ENCODE assay signal across 8 mouse cellular contexts in the genomic region with DNA sequence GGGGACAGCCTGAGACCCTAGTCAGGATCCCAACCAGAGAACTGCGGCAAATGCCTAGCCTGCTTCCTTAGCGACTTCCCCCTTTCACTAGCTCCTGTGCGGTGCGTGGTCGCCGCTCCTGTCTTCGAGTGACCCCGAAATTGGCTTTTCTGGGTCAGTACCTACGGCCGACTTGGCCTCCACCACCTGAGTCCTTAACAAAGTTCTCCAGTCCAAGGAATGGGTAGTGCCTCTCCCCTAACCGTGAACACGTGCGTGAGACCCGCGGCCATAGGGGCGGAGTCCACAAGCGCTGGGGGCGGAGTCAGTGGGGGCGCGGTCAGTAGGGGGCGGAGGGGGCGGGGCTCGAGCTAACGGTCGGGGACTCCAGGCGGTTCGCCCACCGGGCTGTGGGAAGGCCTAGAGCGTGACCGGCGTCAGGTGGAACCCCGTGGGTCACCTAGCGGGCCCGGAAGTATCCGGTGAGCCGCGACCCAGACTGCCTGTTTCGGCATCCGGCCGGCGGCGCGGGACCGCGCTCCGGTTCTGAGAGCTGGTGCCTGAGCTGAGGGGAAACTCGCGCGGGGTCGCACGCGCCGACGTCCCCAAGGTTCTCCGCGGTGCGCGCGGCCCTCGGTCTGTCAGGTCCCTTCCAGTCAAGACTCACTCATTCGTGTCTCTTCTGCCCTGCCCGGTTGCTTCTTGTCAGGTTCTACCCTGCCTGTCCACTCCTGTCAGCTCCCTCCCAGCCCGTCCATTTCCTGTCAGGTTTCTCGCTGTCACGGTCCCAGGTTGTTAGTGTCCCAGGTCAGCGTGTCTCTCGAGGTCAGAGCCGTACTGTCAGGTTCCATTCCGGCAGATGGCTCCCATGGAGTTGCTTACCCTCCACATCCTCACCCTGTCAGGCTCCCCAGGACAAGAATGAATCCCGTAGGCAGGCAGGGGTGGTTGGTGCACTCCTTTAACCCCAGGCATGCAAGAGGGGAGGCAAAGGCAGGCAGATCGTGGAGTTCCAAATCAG. TPM values are rescaled to one million over a fixed set of nuclear protein-coding genes. Genes with fewer than 3 reads are reported as not detected.
A peak's percentile ranks its signal among the peaks of the same experiment; 100 is the strongest.
DNase-seq lines count a peak whose midpoint lies in the region; ATAC-seq and TF ChIP-seq lines count a peak whose summit lies in the region.

A gene (plus strand): TSS at position 338 of the 1,000 bp plus-strand sequence.

- H3K4me1 ChIP-seq in MEL (ENCODE audit: control insufficient read depth in 1 of 2, insufficient read depth in 2 of 2, low read length in 2 of 2), result peaks cover 0 to 9% of the 10 kb centered on the region in 2 experiments; a peak in 1 of 4 replicates
- peaks cover 7% of the 10 kb centered on the region; the same call in 1 of the 2 replicates for H3K4me1 ChIP-seq in forebrain, embryonic 12.5 days

- TF ChIP-seq RAD21 in MEL (IDR thresholded peaks at IDR 0.05; ENCODE audit: low read depth, low read length), result no peak

- H3K9ac ChIP-seq in MEL (ENCODE audit: control insufficient read depth, low read depth, low read length, poor library complexity, severe bottlenecking), result peak within 1 kb of the TSS; percentile 87
- H3K9ac ChIP-seq in forebrain, embryonic 12.5 days, result peak within 1 kb of the TSS; percentile 67

- peaks cover 0 to 4% of the 10 kb centered on the region in 2 experiments; a peak in 2 of 4 replicates for H3K36me3 ChIP-seq in MEL (ENCODE audit: control insufficient read depth in 1 of 2, insufficient read depth in 2 of 2, low read length in 2 of 2)
- H3K36me3 ChIP-seq in forebrain, embryonic 12.5 days (replicated peaks), result no peaks in the 10 kb centered on the region

- peaks cover 0 to 3% of the 10 kb centered on the region in 2 experiments; a peak in 2 of 4 replicates for H3K27me3 ChIP-seq in MEL (ENCODE audit: control insufficient read depth in 1 of 2, insufficient read depth in 2 of 2, low read length in 2 of 2)
- peaks cover 48% of the 10 kb centered on the region for H3K27me3 ChIP-seq in forebrain, embryonic 12.5 days

- peak; percentile 91 for DNase-seq in MEL (ENCODE audit: low read depth, low spot score)
- peak; percentile 62 for DNase-seq in c-Kit-positive CD71-negative TER-119-negative erythroid progenitor cells, embryonic 14.5 days (ENCODE audit: low read depth)
- peak; percentile 74 for DNase-seq in heart, postnatal 4 days
- peak; percentile 8 for DNase-seq in layer of hippocampus, adult 9-11 months
- peak; percentile 56 for DNase-seq in lung, postnatal 25 days (ENCODE audit: low spot score)
- peak; percentile 81 for DNase-seq in retina, embryonic 14.5 days (ENCODE audit: low spot score)
- peak; percentile 36 for DNase-seq in urinary bladder, adult 2 months (ENCODE audit: low spot score)

- no peak for TF ChIP-seq CTCF in MEL (IDR thresholded peaks at IDR 0.05 in 2 of 3, conservative IDR thresholded peaks at IDR 0.05 in 1 of 3; ENCODE audit: control insufficient read depth in 1 of 3, insufficient read depth in 1 of 3, low read depth in 2 of 3, low read length in 3 of 3, poor library complexity in 1 of 3, severe bottlenecking in 1 of 3)

- no peaks in the 10 kb centered on the region; the same call in 1 of the 2 replicates for H3K79me2 ChIP-seq in MEL (ENCODE audit: control insufficient read depth, insufficient read depth, low read length, poor library complexity)

- TF ChIP-seq POLR2A in MEL (IDR thresholded peaks at IDR 0.05; ENCODE audit: control insufficient read depth in 1 of 2, insufficient read depth in 1 of 2, low read depth in 1 of 2, low read length in 2 of 2, poor library complexity in 1 of 2), result peak; percentile 62 to 90

- H3K4me2 ChIP-seq in forebrain, embryonic 12.5 days, result peak within 1 kb of the TSS; percentile 90

- ATAC-seq in forebrain, embryonic 12.5 days (ENCODE audit: low FRiP score), result peak; percentile 82; the same call in 1 of the 2 replicates

- H3K27ac ChIP-seq in MEL (ENCODE audit: control insufficient read depth, low read depth, low read length), result peak within 1 kb of the TSS; percentile 51
- no peak within 1 kb of the TSS for H3K27ac ChIP-seq in forebrain, embryonic 12.5 days

- peak within 1 kb of the TSS; percentile 79 to 82 for H3K4me3 ChIP-seq in MEL (ENCODE audit: control insufficient read depth in 1 of 2, insufficient read depth in 1 of 2, low read depth in 2 of 2, low read length in 2 of 2)
- H3K4me3 ChIP-seq in forebrain, embryonic 12.5 days (replicated peaks), result peak within 1 kb of the TSS; percentile 65

- peak in 1 of 2 experiments; percentile 24; a peak in 1 of 4 replicates for TF ChIP-seq EP300 in MEL (IDR thresholded peaks at IDR 0.05; ENCODE audit: low read depth in 1 of 2, low read length in 2 of 2)

- no peaks in the 10 kb centered on the region for H3K9me3 ChIP-seq in MEL (replicated peaks; ENCODE audit: insufficient read depth, low read length)
- no peaks in the 10 kb centered on the region for H3K9me3 ChIP-seq in forebrain, embryonic 12.5 days

- WGBS in forebrain, embryonic 12.5 days, result under 1% methylated on average over 61 of the region's 71 CpGs

TF ChIP-seq in MEL, 35 proteins besides CTCF, POLR2A, EP300 and RAD21:
- TF ChIP-seq E2F4 (IDR thresholded peaks at IDR 0.05; ENCODE audit: borderline replicate concordance, low read depth, low read length) (no peak), GABPA (IDR thresholded peaks at IDR 0.05; ENCODE audit: low read depth, low read length) (no peak), USF2 (IDR thresholded peaks at IDR 0.05; ENCODE audit: borderline replicate concordance in 1 of 2, insufficient read depth in 1 of 2, low read depth in 1 of 2, low read length in 2 of 2) (no peak), ZKSCAN1 (IDR thresholded peaks at IDR 0.05; ENCODE audit: low read depth, low read length) (no peak), TAL1 (IDR thresholded peaks at IDR 0.05; ENCODE audit: low read length) (no peak), CHD1 (IDR thresholded peaks at IDR 0.05; ENCODE audit: low read depth, low read length) (no peak), TCF12 (IDR thresholded peaks at IDR 0.05; ENCODE audit: low read depth, low read length) (no peak; the same call in 1 of the 2 replicates), MYB (IDR thresholded peaks at IDR 0.05; ENCODE audit: low read depth, low read length) (peak; percentile 76), MAX (IDR thresholded peaks at IDR 0.05; ENCODE audit: low read length) (peak; percentile 96), MEF2A (IDR thresholded peaks at IDR 0.05; ENCODE audit: extremely low read depth, insufficient replicate concordance, low read depth, low read length, poor library complexity, severe bottlenecking) (no peak), HCFC1 (IDR thresholded peaks at IDR 0.05; ENCODE audit: low read depth, low read length) (peak; percentile 54; the same call in 1 of the 2 replicates), KAT2A (conservative IDR thresholded peaks at IDR 0.05; ENCODE audit: low read depth, low read length) (no peak), MAFK (IDR thresholded peaks at IDR 0.05; ENCODE audit: borderline replicate concordance, low read depth, low read length) (no peak), POLR2AphosphoS2 (IDR thresholded peaks at IDR 0.05; ENCODE audit: low read length) (peak; percentile 87), UBTF (IDR thresholded peaks at IDR 0.05; ENCODE audit: borderline replicate concordance, insufficient read depth, low read depth, low read length) (no peak), USF1 (IDR thresholded peaks at IDR 0.05; ENCODE audit: low read depth, low read length) (peak; percentile 59; the same call in 1 of the 2 replicates), GATA1 (IDR thresholded peaks at IDR 0.05; ENCODE audit: low read depth, low read length) (no peak), RCOR1 (IDR thresholded peaks at IDR 0.05; ENCODE audit: low read depth, low read length) (no peak), ETS1 (IDR thresholded peaks at IDR 0.05; ENCODE audit: low read depth, low read length) (no peak), MXI1 (IDR thresholded peaks at IDR 0.05; ENCODE audit: low read depth, low read length) (peak; percentile 99), ZMIZ1 (IDR thresholded peaks at IDR 0.05; ENCODE audit: low read depth, low read length) (peak; percentile 56; the same call in 1 of the 2 replicates), NELFE (IDR thresholded peaks at IDR 0.05; ENCODE audit: low read depth, low read length) (peak; percentile 93), ZC3H11A (IDR thresholded peaks at IDR 0.05; ENCODE audit: low read depth, low read length) (no peak), ZNF384 (IDR thresholded peaks at IDR 0.05; ENCODE audit: low read depth, low read length) (no peak), POLR2AphosphoS5 (IDR thresholded peaks at IDR 0.05; ENCODE audit: borderline replicate concordance, low read depth, low read length) (no peak), TBP (IDR thresholded peaks at IDR 0.05; ENCODE audit: low read depth, low read length) (peak; percentile 59; the same call in 1 of the 2 replicates), NRF1 (IDR thresholded peaks at IDR 0.05; ENCODE audit: insufficient read depth, low read depth, low read length, poor library complexity, severe bottlenecking) (no peak), SIN3A (IDR thresholded peaks at IDR 0.05; ENCODE audit: low read length) (peak; percentile 87), MYC (IDR thresholded peaks at IDR 0.05; ENCODE audit: low read depth, low read length) (peak; percentile 96), SMC3 (IDR thresholded peaks at IDR 0.05; ENCODE audit: low read depth, low read length) (no peak), CHD2 (IDR thresholded peaks at IDR 0.05; ENCODE audit: low read length) (no peak), JUND (IDR thresholded peaks at IDR 0.05; ENCODE audit: low read depth, low read length) (no peak), MAZ (IDR thresholded peaks at IDR 0.05; ENCODE audit: low read depth, low read length) (0 out of 2 replicates have a peak, but pooled peaks have one; percentile 51), BHLHE40 (IDR thresholded peaks at IDR 0.05; ENCODE audit: borderline replicate concordance, low read depth, low read length) (peak; percentile 75), ELF1 (IDR thresholded peaks at IDR 0.05; ENCODE audit: low read depth, low read length) (peak; percentile 32; the same call in 1 of the 2 replicates)

RNA-seq across cellular contexts. Expression of the gene that starts here (rescaled TPM):
- 0.15 TPM in 1 of 2 replicates, not detected in the other for total RNA-seq in MEL (2012; rRNA removed)
- under 1 TPM in 1 of 2 experiments, not detected in 1; 0.11 TPM for polyA plus RNA-seq in MEL (2012; ENCODE audit: insufficient read depth in 1 of 2, insufficient read length in 2 of 2, low read depth in 1 of 2, low replicate concordance in 2 of 2, missing spikeins in 1 of 2)
- polyA plus RNA-seq in forebrain, embryonic 12.5 days (2016; fragmentation: Nextera tagmentation; extraction: Ambion mirVana), result not detected in 2 replicates
- under 1 TPM in 1 of 2 experiments, not detected in 1; 0.16 TPM for total RNA-seq in heart, postnatal 4 days (2021)
- polyA plus RNA-seq in urinary bladder, adult 2 months (2012; rRNA removed), result 0.75 and 0.83 TPM in 2 replicates

Comparison
In these comparisons a context has a peak if more than half of its experiments do, and no peak if none do; other contexts are left out.
1. Peak in DNase-seq, H3K4me3 ChIP-seq, H3K27ac ChIP-seq and H3K9ac ChIP-seq in MEL; RNA of the gene not detected or under 1 TPM.
2. Peak in ATAC-seq, H3K4me3 ChIP-seq, H3K9ac ChIP-seq and H3K4me2 ChIP-seq in forebrain, embryonic 12.5 days; RNA of the gene not detected or under 1 TPM.
3. Peak in DNase-seq in heart, postnatal 4 days; RNA of the gene not detected or under 1 TPM.
4. Peak in DNase-seq in urinary bladder, adult 2 months; RNA of the gene not detected or under 1 TPM.
5. DNase-seq: peak in every context shown above with its lines; median percentile 91 in MEL; 81 in retina, embryonic 14.5 days; 74 in heart, postnatal 4 days; 62 in c-Kit-positive CD71-negative TER-119-negative erythroid progenitor cells, embryonic 14.5 days; 56 in lung, postnatal 25 days; 36 in urinary bladder, adult 2 months; 8 in layer of hippocampus, adult 9-11 months.